ENCODE assay signal across 20 mouse cellular contexts in genomic region chr16:76218310-76219170, GRCm38 (mm10).
A peak's percentile ranks its signal among the peaks of the same experiment; 100 is the strongest.
DNase-seq lines count a peak whose midpoint lies in the region; ATAC-seq lines count a peak whose summit lies in the region.
"Had no signal": no experiment of that assay in that cellular context is flagged by ENCODE, and none has a peak within 500 bp of the region (broad histone marks: within the 10 kb centered on the region; RNA-seq: fewer than 3 reads in every experiment).

No protein-coding gene starts in this region.

- H3K27ac ChIP-seq in kidney, embryonic 15.5 days = 0 out of 2 replicates have a peak overlapping the region, but pooled peaks have one; percentile 37
- H3K27ac ChIP-seq in intestine, embryonic 16.5 days (ENCODE audit: low read length) = no peak overlapping the region
- H3K27ac ChIP-seq in neural tube, embryonic 15.5 days (replicated peaks) = no peak overlapping the region
- H3K27ac ChIP-seq: embryonic facial prominence, embryonic 15.5 days; heart, embryonic 10.5 days; left cerebral cortex, adult 2 months; liver, embryonic 15.5 days; lung, embryonic 15.5 days had no signal

- peaks cover 15% of the 10 kb centered on the region for H3K4me1 ChIP-seq in kidney, embryonic 15.5 days
- no peaks in the 10 kb centered on the region; the same call in 1 of the 2 replicates for H3K4me1 ChIP-seq in intestine, embryonic 16.5 days (ENCODE audit: control insufficient read depth, insufficient read depth, low read length)
- H3K4me1 ChIP-seq in neural tube, embryonic 15.5 days = no peaks in the 10 kb centered on the region
- H3K4me1 ChIP-seq: embryonic facial prominence, embryonic 15.5 days; liver, embryonic 15.5 days had no signal

- no peaks in the 10 kb centered on the region for H3K36me3 ChIP-seq in kidney, embryonic 15.5 days
- no peaks in the 10 kb centered on the region for H3K36me3 ChIP-seq in intestine, embryonic 16.5 days (ENCODE audit: control insufficient read depth, insufficient read depth, low read length)
- H3K36me3 ChIP-seq in neural tube, embryonic 15.5 days = no peaks in the 10 kb centered on the region
- H3K36me3 ChIP-seq: embryonic facial prominence, embryonic 15.5 days; heart, embryonic 10.5 days; liver, embryonic 15.5 days; lung, embryonic 15.5 days had no signal

- H3K4me3 ChIP-seq in kidney, embryonic 15.5 days (replicated peaks) = no peak overlapping the region
- H3K4me3 ChIP-seq in intestine, embryonic 16.5 days (ENCODE audit: low read length) = no peak overlapping the region
- H3K4me3 ChIP-seq in neural tube, embryonic 15.5 days (replicated peaks) = no peak overlapping the region
- H3K4me3 ChIP-seq: embryonic facial prominence, embryonic 15.5 days; heart, embryonic 10.5 days; left cerebral cortex, adult 2 months; liver, embryonic 15.5 days; lung, embryonic 15.5 days had no signal

- H3K27me3 ChIP-seq in kidney, embryonic 15.5 days = no peaks in the 10 kb centered on the region
- H3K27me3 ChIP-seq in intestine, embryonic 16.5 days (replicated peaks; ENCODE audit: control insufficient read depth, insufficient read depth, low read length) = no peaks in the 10 kb centered on the region
- no peaks in the 10 kb centered on the region for H3K27me3 ChIP-seq in neural tube, embryonic 15.5 days (replicated peaks)
- H3K27me3 ChIP-seq: embryonic facial prominence, embryonic 15.5 days; liver, embryonic 15.5 days; lung, embryonic 15.5 days had no signal

- no peak overlapping the region for H3K9ac ChIP-seq in kidney, embryonic 15.5 days
- H3K9ac ChIP-seq in intestine, embryonic 16.5 days (ENCODE audit: low read depth, low read length) = no peak overlapping the region
- no peak overlapping the region for H3K9ac ChIP-seq in neural tube, embryonic 15.5 days (replicated peaks)
- H3K9ac ChIP-seq: embryonic facial prominence, embryonic 15.5 days; liver, embryonic 15.5 days; lung, embryonic 15.5 days had no signal

- H3K4me2 ChIP-seq in kidney, embryonic 15.5 days = no peak overlapping the region
- H3K4me2 ChIP-seq in intestine, embryonic 16.5 days (ENCODE audit: low read depth, low read length) = no peak overlapping the region
- no peak overlapping the region for H3K4me2 ChIP-seq in neural tube, embryonic 15.5 days
- H3K4me2 ChIP-seq: embryonic facial prominence, embryonic 15.5 days; liver, embryonic 15.5 days; lung, embryonic 15.5 days had no signal

- no peak for DNase-seq in kidney, postnatal 10 days
- peak; percentile 25 for DNase-seq in CD4-positive, CD25-positive, alpha-beta regulatory T cell, adult 2 months (ENCODE audit: low read depth, low spot score)
- no peak for DNase-seq in thymus, postnatal 36 days
- no peak for DNase-seq in frontal cortex, postnatal 25 days (ENCODE audit: low spot score in 2 of 2)
- DNase-seq: adrenal gland, postnatal 25 days; cerebellum, adult 9-10 months; gastrocnemius, postnatal 25 days; kidney, adult 8-10 months; lung, postnatal 36 days had no signal

- no peaks in the 10 kb centered on the region for H3K9me3 ChIP-seq in kidney, embryonic 15.5 days (replicated peaks)
- H3K9me3 ChIP-seq in intestine, embryonic 16.5 days (ENCODE audit: control insufficient read depth, low read length) = no peaks in the 10 kb centered on the region
- H3K9me3 ChIP-seq in neural tube, embryonic 15.5 days (replicated peaks) = no peaks in the 10 kb centered on the region
- H3K9me3 ChIP-seq: embryonic facial prominence, embryonic 15.5 days; heart, embryonic 10.5 days; liver, embryonic 15.5 days; lung, embryonic 15.5 days had no signal

- WGBS in kidney, embryonic 15.5 days = 79% methylated on average over 11 of the region's 11 CpGs
- 82% methylated on average over 11 of the region's 11 CpGs for WGBS in intestine, embryonic 16.5 days
- WGBS in neural tube, embryonic 15.5 days = 92% methylated on average over 11 of the region's 11 CpGs

- peak; percentile 74 for ATAC-seq in kidney, embryonic 15.5 days (replicated peaks; ENCODE audit: low FRiP score)
- peak; percentile 50 for ATAC-seq in activated CD4-positive, CD25-positive, alpha-beta regulatory T cell, adult 4 months
- ATAC-seq in intestine, embryonic 16.5 days = peak; percentile 77
- no peak for ATAC-seq in neural tube, embryonic 15.5 days (ENCODE audit: low FRiP score)
- ATAC-seq: forebrain, embryonic 16.5 days; hindbrain, embryonic 16.5 days had no signal
